Comparison of ENCODE assay signal across 8 mouse cellular contexts in genomic region chr9:112187667-112188066, GRCm38 (mm10). TPM values are rescaled to one million over a fixed set of nuclear protein-coding genes. Genes with fewer than 3 reads are reported as not detected.
DNase-seq lines count a peak whose midpoint lies in the region; ATAC-seq lines count a peak whose summit lies in the region.
"Had no signal": no experiment of that assay in that cellular context is flagged by ENCODE, and none has a peak within 500 bp of the region (broad histone marks: within the 10 kb centered on the region; RNA-seq: fewer than 3 reads in every experiment).

No protein-coding gene starts in this region.

- DNase-seq in midbrain, embryonic 14.5 days: peak; percentile 34
- DNase-seq in embryonic facial prominence, embryonic 11.5 days (ENCODE audit: low spot score): peak; percentile 10
- peak; percentile 60 to 65 for DNase-seq in left cerebral cortex, adult 18-20 months (ENCODE audit: low spot score in 2 of 2)
- peak; percentile 9 for DNase-seq in skeletal muscle tissue, adult 2 months (ENCODE audit: low read depth, low spot score)
- DNase-seq in gastrocnemius, postnatal 10 days: no peak
- no peak for DNase-seq in urinary bladder, postnatal 36 days (ENCODE audit: low spot score in 2 of 2)
- DNase-seq: liver, embryonic 13.5 days had no signal

- no peaks in the 10 kb centered on the region for H3K36me3 ChIP-seq in midbrain, embryonic 14.5 days (ENCODE audit: control insufficient read depth, insufficient read depth, low read length)
- no peaks in the 10 kb centered on the region for H3K36me3 ChIP-seq in midbrain, embryonic 13.5 days
- no peaks in the 10 kb centered on the region for H3K36me3 ChIP-seq in embryonic facial prominence, embryonic 11.5 days (replicated peaks; ENCODE audit: control insufficient read depth, insufficient read depth, low read depth, low read length)
- H3K36me3 ChIP-seq: liver, embryonic 13.5 days had no signal

- H3K9ac ChIP-seq in midbrain, embryonic 14.5 days (replicated peaks; ENCODE audit: low read length): no peak overlapping the region
- H3K9ac ChIP-seq in midbrain, embryonic 13.5 days (replicated peaks): no peak overlapping the region
- H3K9ac ChIP-seq in embryonic facial prominence, embryonic 11.5 days (replicated peaks; ENCODE audit: low read length): no peak overlapping the region
- H3K9ac ChIP-seq: liver, embryonic 13.5 days had no signal

- 37% methylated on average over 14 of the region's 14 CpGs for WGBS in midbrain, embryonic 14.5 days
- 36% methylated on average over 14 of the region's 14 CpGs for WGBS in midbrain, embryonic 13.5 days
- 33% methylated on average over 14 of the region's 14 CpGs for WGBS in embryonic facial prominence, embryonic 11.5 days

- peaks cover 32% of the 10 kb centered on the region for H3K4me1 ChIP-seq in midbrain, embryonic 14.5 days (ENCODE audit: control insufficient read depth, insufficient read depth, low read length)
- H3K4me1 ChIP-seq in midbrain, embryonic 13.5 days (replicated peaks): peaks cover 37% of the 10 kb centered on the region
- no peaks in the 10 kb centered on the region for H3K4me1 ChIP-seq in embryonic facial prominence, embryonic 11.5 days (ENCODE audit: control insufficient read depth, insufficient read depth, low read length)

- ATAC-seq in midbrain, embryonic 14.5 days (ENCODE audit: low FRiP score, low TSS enrichment): no peak
- no peak for ATAC-seq in midbrain, embryonic 13.5 days
- no peak for ATAC-seq in embryonic facial prominence, embryonic 11.5 days (replicated peaks; ENCODE audit: insufficient number of reproducible peaks, low FRiP score, low TSS enrichment, low read depth)

- no peak overlapping the region for H3K27ac ChIP-seq in midbrain, embryonic 14.5 days (replicated peaks; ENCODE audit: low read depth, low read length)
- H3K27ac ChIP-seq in midbrain, embryonic 13.5 days: no peak overlapping the region
- H3K27ac ChIP-seq in embryonic facial prominence, embryonic 11.5 days (replicated peaks; ENCODE audit: low read depth, low read length): no peak overlapping the region
- H3K27ac ChIP-seq: liver, embryonic 13.5 days had no signal

- H3K9me3 ChIP-seq in midbrain, embryonic 14.5 days (ENCODE audit: control insufficient read depth, low read length): no peaks in the 10 kb centered on the region
- H3K9me3 ChIP-seq in midbrain, embryonic 13.5 days: no peaks in the 10 kb centered on the region
- no peaks in the 10 kb centered on the region for H3K9me3 ChIP-seq in embryonic facial prominence, embryonic 11.5 days (replicated peaks; ENCODE audit: control insufficient read depth, low read length)
- H3K9me3 ChIP-seq: liver, embryonic 13.5 days had no signal

- H3K4me3 ChIP-seq in midbrain, embryonic 14.5 days (replicated peaks; ENCODE audit: low read depth, low read length): no peak overlapping the region
- no peak overlapping the region for H3K4me3 ChIP-seq in midbrain, embryonic 13.5 days (replicated peaks)
- no peak overlapping the region for H3K4me3 ChIP-seq in embryonic facial prominence, embryonic 11.5 days (ENCODE audit: low read depth, low read length)
- H3K4me3 ChIP-seq: liver, embryonic 13.5 days had no signal

- H3K27me3 ChIP-seq in midbrain, embryonic 14.5 days (ENCODE audit: control insufficient read depth, insufficient read depth, low read length): no peaks in the 10 kb centered on the region
- H3K27me3 ChIP-seq in midbrain, embryonic 13.5 days: no peaks in the 10 kb centered on the region; the same call in 1 of the 2 replicates
- 0 out of 2 replicates have a peak, but pooled peaks cover 4% of the 10 kb centered on the region for H3K27me3 ChIP-seq in embryonic facial prominence, embryonic 11.5 days (ENCODE audit: control insufficient read depth, insufficient read depth, low read length)

- peak overlapping the region; percentile 24 for H3K4me2 ChIP-seq in midbrain, embryonic 14.5 days (ENCODE audit: low read length)
- no peak overlapping the region; the same call in 1 of the 2 replicates for H3K4me2 ChIP-seq in midbrain, embryonic 13.5 days (replicated peaks)
- peak overlapping the region; percentile 2; the same call in 1 of the 2 replicates for H3K4me2 ChIP-seq in embryonic facial prominence, embryonic 11.5 days (ENCODE audit: low read depth, low read length)
- H3K4me2 ChIP-seq: liver, embryonic 13.5 days had no signal

RNA-seq across cellular contexts. Expression of gene Arpp21, which starts 48.1 kb away (rescaled TPM):
- polyA plus RNA-seq in midbrain, embryonic 14.5 days (2014; fragmentation: Nextera tagmentation; extraction: Ambion mirVana): 27.4 and 37.7 TPM in 2 replicates
- 29.1 and 29.5 TPM in 2 replicates for polyA plus RNA-seq in midbrain, embryonic 13.5 days (2015; fragmentation: Nextera tagmentation; extraction: Ambion mirVana)
- 3.1 and 3.6 TPM in 2 replicates for polyA plus RNA-seq in embryonic facial prominence, embryonic 11.5 days (2014; fragmentation: Nextera tagmentation; extraction: Ambion mirVana)
- total RNA-seq in left cerebral cortex, adult 18-20 months (2021): 100 to 1,000 TPM; 673 to 751 TPM
- total RNA-seq in gastrocnemius, postnatal 10 days (2021): 10 to 100 TPM; 52.9 to 54.1 TPM

Comparison
In these comparisons a context has a peak if more than half of its experiments do, and no peak if none do; other contexts are left out.
1. DNase-seq: peak in midbrain, embryonic 14.5 days (single experiment), embryonic facial prominence, embryonic 11.5 days (single experiment), left cerebral cortex, adult 18-20 months (2 of 2) and skeletal muscle tissue, adult 2 months (single experiment); none in gastrocnemius, postnatal 10 days (single experiment) and urinary bladder, postnatal 36 days (0 of 2).